In genomic region chr17:64591366-64591765, GRCm38 (mm10) we compare ENCODE assay signal across 19 mouse cellular contexts. TPM values are rescaled to one million over a fixed set of nuclear protein-coding genes. Genes with fewer than 3 reads are reported as not detected.
DNase-seq lines count a peak whose midpoint lies in the region; ATAC-seq and TF ChIP-seq lines count a peak whose summit lies in the region.
"Had no signal": no experiment of that assay in that cellular context is flagged by ENCODE, and none has a peak within 500 bp of the region (broad histone marks: within the 10 kb centered on the region; RNA-seq: fewer than 3 reads in every experiment).

No protein-coding gene starts in this region.

- no peak for ATAC-seq in midbrain, embryonic 13.5 days
- no peak for ATAC-seq in midbrain, embryonic 16.5 days
- no peak for ATAC-seq in midbrain, embryonic 15.5 days (replicated peaks)
- ATAC-seq: forebrain, embryonic 15.5 days; intestine, embryonic 16.5 days had no signal

- intact Hi-C loops in heart, postnatal 14 days (cut with DNase I), result no loop called here

- no peaks in the 10 kb centered on the region for H3K27me3 ChIP-seq in heart, embryonic 10.5 days (ENCODE audit: insufficient read depth, poor library complexity, severe bottlenecking)
- H3K27me3 ChIP-seq in midbrain, embryonic 13.5 days, result no peaks in the 10 kb centered on the region
- H3K27me3 ChIP-seq in midbrain, embryonic 16.5 days (ENCODE audit: control insufficient read depth, insufficient read depth, low read depth, low read length), result no peaks in the 10 kb centered on the region
- no peaks in the 10 kb centered on the region for H3K27me3 ChIP-seq in midbrain, embryonic 15.5 days (replicated peaks)
- H3K27me3 ChIP-seq: CH12.LX; embryonic facial prominence, embryonic 12.5 days; forebrain, embryonic 15.5 days had no signal

- H3K4me1 ChIP-seq in heart, embryonic 10.5 days, result peaks cover 3% of the 10 kb centered on the region; the same call in 1 of the 2 replicates
- H3K4me1 ChIP-seq in midbrain, embryonic 13.5 days (replicated peaks), result 0 out of 2 replicates have a peak, but pooled peaks cover 5% of the 10 kb centered on the region
- H3K4me1 ChIP-seq in midbrain, embryonic 16.5 days (ENCODE audit: control insufficient read depth, insufficient read depth, low read length), result no peaks in the 10 kb centered on the region
- peaks cover 5% of the 10 kb centered on the region; the same call in 1 of the 2 replicates for H3K4me1 ChIP-seq in midbrain, embryonic 15.5 days
- H3K4me1 ChIP-seq: embryonic facial prominence, embryonic 12.5 days; forebrain, embryonic 15.5 days had no signal

- H3K9me3 ChIP-seq in heart, embryonic 10.5 days, result no peaks in the 10 kb centered on the region
- H3K9me3 ChIP-seq in midbrain, embryonic 13.5 days, result no peaks in the 10 kb centered on the region
- H3K9me3 ChIP-seq in midbrain, embryonic 16.5 days (replicated peaks; ENCODE audit: control insufficient read depth, low read length, poor library complexity, severe bottlenecking), result no peaks in the 10 kb centered on the region
- no peaks in the 10 kb centered on the region for H3K9me3 ChIP-seq in midbrain, embryonic 15.5 days
- H3K9me3 ChIP-seq: embryonic facial prominence, embryonic 12.5 days; forebrain, embryonic 15.5 days had no signal

- no peak for TF ChIP-seq CTCF in layer of hippocampus, adult 2 months (conservative IDR thresholded peaks at IDR 0.05)

- DNase-seq in heart, embryonic 10.5 days (ENCODE audit: low spot score), result no peak
- no peak for DNase-seq in heart, postnatal 14 days
- DNase-seq in layer of hippocampus, adult 2 months (ENCODE audit: low spot score in 2 of 2), result no peak
- DNase-seq in layer of hippocampus, adult 9-11 months, result no peak
- DNase-seq in thymus, postnatal 36 days, result no peak
- DNase-seq: adrenal gland, adult 2 months; adrenal gland, postnatal 36 days; cerebellum, adult 11-12 months; cerebellum, adult 9-10 months; cerebellum, postnatal 25 days; gastrocnemius, postnatal 14 days; heart, postnatal 10 days had no signal

- no peak overlapping the region for H3K9ac ChIP-seq in midbrain, embryonic 13.5 days (replicated peaks)
- no peak overlapping the region for H3K9ac ChIP-seq in midbrain, embryonic 16.5 days (ENCODE audit: low read depth, low read length)
- H3K9ac ChIP-seq in midbrain, embryonic 15.5 days, result no peak overlapping the region
- H3K9ac ChIP-seq: embryonic facial prominence, embryonic 12.5 days; forebrain, embryonic 15.5 days had no signal

- H3K36me3 ChIP-seq in heart, embryonic 10.5 days, result no peaks in the 10 kb centered on the region
- no peaks in the 10 kb centered on the region for H3K36me3 ChIP-seq in midbrain, embryonic 13.5 days
- no peaks in the 10 kb centered on the region for H3K36me3 ChIP-seq in midbrain, embryonic 16.5 days (ENCODE audit: control insufficient read depth, insufficient read depth, low read length)
- H3K36me3 ChIP-seq in midbrain, embryonic 15.5 days (replicated peaks), result no peaks in the 10 kb centered on the region
- H3K36me3 ChIP-seq: embryonic facial prominence, embryonic 12.5 days; forebrain, embryonic 15.5 days had no signal

- 71% methylated on average over 10 of the region's 10 CpGs for WGBS in heart, embryonic 10.5 days
- 83% methylated on average over 10 of the region's 10 CpGs for WGBS in midbrain, embryonic 13.5 days
- 74% methylated on average over 10 of the region's 10 CpGs for WGBS in midbrain, embryonic 16.5 days
- 73% methylated on average over 10 of the region's 10 CpGs for WGBS in midbrain, embryonic 15.5 days

- no peak overlapping the region for H3K4me3 ChIP-seq in heart, embryonic 10.5 days
- H3K4me3 ChIP-seq in layer of hippocampus, adult 2 months, result no peak overlapping the region
- no peak overlapping the region for H3K4me3 ChIP-seq in midbrain, embryonic 13.5 days (replicated peaks)
- no peak overlapping the region for H3K4me3 ChIP-seq in midbrain, embryonic 16.5 days (ENCODE audit: low read depth, low read length)
- H3K4me3 ChIP-seq in midbrain, embryonic 15.5 days, result no peak overlapping the region
- H3K4me3 ChIP-seq: embryonic facial prominence, embryonic 12.5 days; forebrain, embryonic 15.5 days had no signal

- H3K4me2 ChIP-seq in midbrain, embryonic 13.5 days (replicated peaks), result no peak overlapping the region
- no peak overlapping the region for H3K4me2 ChIP-seq in midbrain, embryonic 16.5 days (ENCODE audit: low read length)
- H3K4me2 ChIP-seq in midbrain, embryonic 15.5 days, result no peak overlapping the region
- H3K4me2 ChIP-seq: embryonic facial prominence, embryonic 12.5 days; forebrain, embryonic 15.5 days had no signal

- peak overlapping the region; percentile 2; the same call in 1 of the 2 replicates for H3K27ac ChIP-seq in heart, embryonic 10.5 days
- 0 out of 2 replicates have a peak overlapping the region, but pooled peaks have one; percentile 37 for H3K27ac ChIP-seq in layer of hippocampus, adult 2 months
- H3K27ac ChIP-seq in midbrain, embryonic 13.5 days, result peak overlapping the region; percentile 36; the same call in 1 of the 2 replicates
- H3K27ac ChIP-seq in midbrain, embryonic 16.5 days (ENCODE audit: low read length), result no peak overlapping the region
- peak overlapping the region; percentile 39; the same call in 1 of the 2 replicates for H3K27ac ChIP-seq in midbrain, embryonic 15.5 days
- H3K27ac ChIP-seq: embryonic facial prominence, embryonic 12.5 days; forebrain, embryonic 15.5 days had no signal

RNA-seq across cellular contexts. Expression of gene Man2a1, which starts 9.2 kb away (rescaled TPM):
- polyA plus RNA-seq in heart, embryonic 10.5 days (2016; fragmentation: Nextera tagmentation; extraction: Ambion mirVana), result 4.5 and 9.1 TPM in 2 replicates
- total RNA-seq in heart, postnatal 14 days (2021), result 10 to 100 TPM; 25.9 to 28.2 TPM
- total RNA-seq in layer of hippocampus, adult 2 months (2021), result 10 to 100 TPM; 14.6 to 16.2 TPM
- polyA plus RNA-seq in midbrain, embryonic 13.5 days (2015; fragmentation: Nextera tagmentation; extraction: Ambion mirVana), result 5.7 and 6.2 TPM in 2 replicates
- polyA plus RNA-seq in midbrain, embryonic 16.5 days (2015; fragmentation: Nextera tagmentation; extraction: Ambion mirVana), result 5.3 and 6.6 TPM in 2 replicates
- polyA plus RNA-seq in midbrain, embryonic 15.5 days (2015; fragmentation: Nextera tagmentation; extraction: Ambion mirVana), result 6.0 and 6.1 TPM in 2 replicates
